Mouse (Mus musculus) limb, embryonic 13.5 days (tissue): ENCODE measurements around the gene Bcl11a. TPM values are rescaled to one million over a fixed set of nuclear protein-coding genes. Genes with fewer than 3 reads are reported as not detected.

ENCODE experiments used
- ATAC-seq: fragments of 200-750 bp; cut with Nextera tagmentation; 2 replicates; pipeline ENCODE4 v1.8.0; 2017; ENCODE audit warnings: low read depth, moderate number of reproducible peaks, moderate TSS enrichment; ENCODE audit not compliant: low FRiP score
- H3K27ac ChIP-seq: fragments of 300-500 bp; sonication (generic); 2 replicates; pipeline ENCODE4 v1.5.1; 2015; ENCODE audit warnings: inconsistent platforms, mild to moderate bottlenecking, moderate library complexity
- H3K27me3 ChIP-seq: fragments of 300-500 bp; sonication (generic); 2 replicates; pipeline ENCODE4 v1.6.1; 2015; ENCODE audit warnings: mild to moderate bottlenecking, inconsistent platforms
- H3K36me3 ChIP-seq: fragments of 300-500 bp; sonication (generic); 2 replicates; pipeline ENCODE4 v1.6.1; 2015; ENCODE audit warnings: inconsistent platforms, mild to moderate bottlenecking, moderate library complexity
- H3K4me1 ChIP-seq: fragments of 300-500 bp; sonication (generic); 2 replicates; pipeline ENCODE4 v1.6.1; 2015; ENCODE audit warnings: inconsistent platforms
- H3K4me2 ChIP-seq: fragments of 300-500 bp; sonication (generic); replicated peaks from 2 replicates; pipeline ENCODE4 v1.6.1; 2015; ENCODE audit warnings: inconsistent platforms, mild to moderate bottlenecking, moderate library complexity
- H3K4me3 ChIP-seq: fragments of 300-500 bp; sonication (generic); 2 replicates; pipeline ENCODE4 v1.5.1; 2015; ENCODE audit warnings: moderate library complexity, mild to moderate bottlenecking, inconsistent platforms
- H3K9ac ChIP-seq: fragments of 300-500 bp; sonication (generic); 2 replicates; pipeline ENCODE4 v1.6.1; 2015; ENCODE audit warnings: mild to moderate bottlenecking, inconsistent platforms
- H3K9me3 ChIP-seq: fragments of 300-500 bp; sonication (generic); 2 replicates; pipeline ENCODE4 v1.6.1; 2016; ENCODE audit warnings: inconsistent platforms
- WGBS: fragments of 180-500 bp; shearing (Covaris S2); methylation state at CpG from one replicate; pipeline ENCODE4 v1.1.7; 2015; 5-methylcytosine and 5-hydroxymethylcytosine counted together
- polyA plus RNA-seq: library from polyadenylated mRNA; unstranded; fragments of >200 nt; fragmentation: Nextera tagmentation; extraction: Ambion mirVana; gene quantifications from 2 replicates; pipeline ENCODE4 v1.2.1, GENCODE M21; 2015

Gene Bcl11a
- polyA plus RNA-seq, 1 experiment from 2014 or later, result 76.6 TPM

- no peak for ATAC-seq
- no peak overlapping the region for H3K4me2 ChIP-seq
- H3K4me3 ChIP-seq, result no peak overlapping the region
- no peaks in the 10 kb centered on the region for H3K27me3 ChIP-seq
- H3K9ac ChIP-seq, result 0 out of 2 replicates have a peak overlapping the region, but pooled peaks have one; percentile 4
- H3K27ac ChIP-seq, result 0 out of 2 replicates have a peak overlapping the region, but pooled peaks have one; percentile 2
- H3K36me3 ChIP-seq, result no peaks in the 10 kb centered on the region
- 89% methylated on average over 1 of the region's 1 CpGs for WGBS
- no peaks in the 10 kb centered on the region for H3K9me3 ChIP-seq
- H3K4me1 ChIP-seq, result peaks cover 28% of the 10 kb centered on the region
Observed at GRCm38 (mm10) chr11:24203489-24203888, 125.6 kb downstream of the Bcl11a start.

GRCm38 (mm10) chr11:24208951-24209351, 131.1 kb downstream of the Bcl11a start:
- ATAC-seq, result no peak; the same call in 1 of the 2 replicates
- Histone ChIP-seq H3K4me2 (no peak overlapping the region), H3K4me3 (no peak overlapping the region), H3K27me3 (no peaks in the 10 kb centered on the region), H3K36me3 (no peaks in the 10 kb centered on the region), H3K9ac (no peak overlapping the region), H3K27ac (no peak overlapping the region), H3K4me1 (peaks cover 26% of the 10 kb centered on the region), H3K9me3 (no peaks in the 10 kb centered on the region)
- 39% methylated on average over 6 of the region's 6 CpGs for WGBS

- H3K4me3 ChIP-seq, result no peak overlapping the region
- ATAC-seq, result peak; percentile 55
- 20% methylated on average over 3 of the region's 3 CpGs for WGBS
Observed at GRCm38 (mm10) chr11:24214509-24215134, 136.8 kb downstream of the Bcl11a start.

GRCm38 (mm10) chr11:24217741-24218333, 140.0 kb downstream of the Bcl11a start:
- no peak for ATAC-seq
- Histone ChIP-seq H3K9ac (no peak overlapping the region), H3K27me3 (no peaks in the 10 kb centered on the region), H3K9me3 (no peaks in the 10 kb centered on the region), H3K27ac (no peak overlapping the region), H3K4me2 (no peak overlapping the region), H3K4me1 (peaks cover 13% of the 10 kb centered on the region), H3K4me3 (no peak overlapping the region), H3K36me3 (no peaks in the 10 kb centered on the region)
- WGBS, result 85% methylated on average over 6 of the region's 6 CpGs

More at GRCm38 (mm10) chr11:24214509-24215134, 136.8 kb downstream of the Bcl11a start:
- H3K36me3 ChIP-seq, result no peaks in the 10 kb centered on the region
- H3K4me2 ChIP-seq, result no peak overlapping the region
- H3K9ac ChIP-seq, result no peak overlapping the region
- H3K4me1 ChIP-seq, result peaks cover 27% of the 10 kb centered on the region
- peak overlapping the region; percentile 48 for H3K27ac ChIP-seq
- H3K9me3 ChIP-seq, result no peaks in the 10 kb centered on the region
- H3K27me3 ChIP-seq, result no peaks in the 10 kb centered on the region

GRCm38 (mm10) chr11:24221601-24222307, 143.9 kb downstream of the Bcl11a start:
- no peak overlapping the region for H3K4me3 ChIP-seq
- H3K4me2 ChIP-seq, result no peak overlapping the region
- H3K9ac ChIP-seq, result no peak overlapping the region
- no peaks in the 10 kb centered on the region for H3K9me3 ChIP-seq
- WGBS, result 84% methylated on average over 4 of the region's 4 CpGs
- no peaks in the 10 kb centered on the region for H3K4me1 ChIP-seq
- ATAC-seq, result no peak
- no peak overlapping the region for H3K27ac ChIP-seq
- H3K27me3 ChIP-seq, result no peaks in the 10 kb centered on the region
- no peaks in the 10 kb centered on the region for H3K36me3 ChIP-seq

Other genes starting within 250 kb of the Bcl11a start
- gene Papolg, start 182.8 kb upstream of the Bcl11a start, polyA plus RNA-seq, result 17.9 and 20.3 TPM in 2 replicates
- gene A830031A19Rik, start 3.0 kb upstream of the Bcl11a start, polyA plus RNA-seq, result not detected in 2 replicates